Mouse (Mus musculus): ENCODE data around the gene Nacad.

GRCm38 (mm10) chr11:6563201-6563600, 42.7 kb downstream of the Nacad start:
- TF ChIP-seq MAX (IDR thresholded peaks at IDR 0.05) (no peak), CTCF (IDR thresholded peaks at IDR 0.05; ENCODE audit: control insufficient read depth, insufficient read depth, insufficient read length) (no peak), MYOG (IDR thresholded peaks at IDR 0.05; ENCODE audit: control insufficient read depth, extremely low read depth, insufficient read length) (no peak)
